Mouse (Mus musculus) lung, postnatal 36 days (tissue): ENCODE data around the gene Fbn1.

Experiments
- DNase-seq: peaks from one replicate; pipeline ENCODE4 v3.0.0; 2022; ENCODE audit warnings: mixed read lengths

Fbn1 gene

DNA sequence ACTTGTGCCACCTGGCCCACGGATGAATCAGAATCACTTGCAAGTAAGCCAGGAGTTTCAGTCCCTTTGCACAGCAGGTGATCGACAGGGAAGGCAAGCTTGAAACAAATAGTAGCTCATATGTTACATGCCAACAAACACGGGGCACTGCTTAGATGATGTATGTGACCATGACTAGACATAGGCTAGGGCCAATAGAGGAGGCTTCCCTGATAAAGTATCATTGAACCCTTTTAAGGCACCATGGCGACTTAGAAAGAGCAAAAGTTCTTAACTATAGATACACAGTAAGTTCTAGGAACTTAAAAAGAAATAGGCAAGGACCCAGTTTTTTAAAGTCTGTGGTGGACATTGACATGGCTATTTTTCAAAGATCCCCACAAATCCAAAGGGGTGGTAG is at the start of gene Fbn1:
Gene Fbn1, minus strand, starts transcription at position 101 of the 400 bp plus-strand sequence.
- no peak for DNase-seq

DNA sequence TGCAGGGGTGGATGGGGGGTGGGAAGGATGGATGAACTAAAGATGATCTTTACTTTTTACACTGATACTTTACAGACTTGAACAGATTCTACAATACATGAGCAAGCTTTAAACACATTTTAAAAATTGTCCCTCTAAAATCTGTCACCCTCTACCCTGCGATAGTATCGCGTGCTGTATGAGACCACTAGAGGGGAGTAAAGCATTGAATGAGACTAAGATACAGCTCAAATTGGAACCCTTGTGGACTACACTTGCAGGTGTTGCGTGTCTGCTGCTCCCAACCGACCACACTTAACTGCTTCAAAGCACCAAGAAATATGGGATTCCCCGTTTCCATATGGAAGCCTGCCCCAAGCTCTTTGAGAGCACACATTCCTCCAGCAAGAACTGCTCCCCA is 48.0 kb upstream of the Fbn1 start:
- no peak for DNase-seq

DNA sequence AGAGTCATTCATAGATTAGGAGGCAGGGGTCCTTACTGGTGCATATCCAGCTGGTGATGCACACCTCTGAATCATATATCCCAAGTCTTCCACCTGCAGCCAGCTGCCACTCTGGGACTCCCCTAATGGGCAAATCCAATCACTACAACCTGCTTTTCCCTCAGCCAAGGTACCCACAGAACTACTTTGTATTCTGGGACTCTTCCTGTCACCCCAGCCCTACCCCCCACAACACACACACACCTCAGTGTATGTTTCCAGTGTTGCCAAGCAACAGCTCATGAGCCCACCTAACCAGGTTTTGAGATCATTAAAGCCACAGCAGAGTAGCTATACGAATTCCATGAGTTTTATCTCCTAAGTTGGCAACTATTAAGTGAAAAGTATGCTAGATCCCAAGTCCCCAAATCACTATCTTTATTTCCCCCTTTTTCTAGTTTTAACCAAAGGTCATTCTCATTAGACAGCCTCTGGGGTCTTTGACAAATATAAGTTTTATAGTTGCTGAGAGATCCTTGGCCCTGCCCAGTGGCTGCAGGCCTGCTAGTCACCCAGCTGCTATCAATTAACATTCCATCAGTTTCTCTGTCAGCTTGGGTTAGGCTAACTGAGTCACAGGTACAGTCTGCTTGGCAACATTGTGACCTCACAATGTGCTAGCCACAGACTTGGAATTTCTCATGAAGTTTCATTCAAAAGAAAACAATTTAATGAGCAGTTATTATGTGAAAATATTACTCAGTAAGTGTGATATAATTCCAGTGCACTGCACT is 41.2 kb upstream of the Fbn1 start:
- DNase-seq, result no peak

DNA sequence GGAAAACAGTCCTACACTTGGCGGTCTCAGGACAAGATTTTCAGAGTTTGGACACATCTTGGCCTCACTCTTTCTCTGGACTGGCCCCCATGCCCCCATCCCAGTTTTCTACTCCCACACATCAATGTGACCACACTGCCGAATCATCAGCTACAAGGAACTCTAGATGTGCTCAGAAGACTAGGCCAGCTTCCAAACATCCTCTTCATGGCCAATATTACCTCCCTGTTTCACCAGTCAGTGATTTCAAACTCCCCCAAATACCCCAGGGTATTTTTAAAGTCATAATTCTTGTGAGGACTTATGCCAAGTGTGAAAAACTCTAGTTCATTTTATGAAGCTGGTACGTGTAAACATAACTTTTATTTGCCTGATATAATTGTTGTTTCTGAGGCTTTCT is 37.2 kb upstream of the Fbn1 start:
- no peak for DNase-seq

DNA sequence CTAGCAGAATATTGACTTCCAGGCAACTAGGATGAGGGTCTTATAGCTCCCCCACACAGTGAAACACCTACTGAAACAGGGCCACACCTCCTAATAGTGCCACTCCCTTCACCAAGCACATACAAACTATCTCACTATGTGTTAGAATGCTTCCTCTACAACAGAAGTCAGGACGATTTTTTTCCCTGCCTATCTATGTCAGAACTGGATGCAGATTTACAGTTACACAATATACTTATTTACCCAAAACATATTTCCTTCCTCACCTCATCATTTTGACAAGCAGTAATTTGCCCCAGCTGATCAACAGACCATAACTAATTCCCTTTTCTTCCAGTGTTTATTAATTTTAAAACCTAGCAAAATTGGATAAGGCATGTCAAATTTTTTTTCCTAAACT is 35.9 kb upstream of the Fbn1 start:
- no peak for DNase-seq

DNA sequence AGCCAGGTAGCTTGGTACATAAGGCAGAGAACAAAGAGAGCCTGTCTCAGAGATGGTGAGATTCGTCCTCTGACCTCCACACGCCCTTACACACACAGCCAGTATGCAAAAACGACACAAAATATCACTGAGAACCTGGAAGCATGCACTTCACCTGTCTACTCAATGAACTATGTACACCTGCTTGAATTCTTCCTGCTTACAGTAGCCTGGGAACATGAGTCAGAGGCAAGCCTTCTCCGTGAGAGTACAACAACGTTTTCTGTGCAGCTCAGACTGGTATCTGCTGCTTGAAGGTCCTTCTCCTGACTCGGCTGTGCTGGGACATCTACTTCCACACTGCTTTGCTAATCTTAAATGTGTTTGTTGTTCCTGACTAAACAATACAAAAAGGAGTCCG is 33.7 kb upstream of the Fbn1 start:
- DNase-seq, result no peak

DNA sequence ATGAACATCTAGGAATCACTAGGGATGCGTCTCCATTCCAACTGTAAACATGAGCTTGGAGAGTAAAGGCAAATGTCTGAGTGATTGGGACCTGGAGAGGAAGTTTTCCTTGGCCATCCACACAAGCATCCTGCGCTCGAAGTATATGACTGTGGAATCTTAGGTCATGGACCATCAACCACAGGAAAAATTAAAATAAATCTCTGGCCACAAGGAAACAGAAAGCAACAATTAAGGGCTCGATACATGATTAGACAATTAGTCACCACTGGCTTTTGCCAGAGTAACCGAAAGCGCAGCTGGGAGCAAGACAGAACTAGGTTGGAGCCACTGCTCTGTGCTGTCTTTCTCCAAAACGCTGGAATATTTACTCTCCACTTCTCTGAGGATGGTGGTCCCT is 32.8 kb upstream of the Fbn1 start:
- DNase-seq, result no peak

DNA sequence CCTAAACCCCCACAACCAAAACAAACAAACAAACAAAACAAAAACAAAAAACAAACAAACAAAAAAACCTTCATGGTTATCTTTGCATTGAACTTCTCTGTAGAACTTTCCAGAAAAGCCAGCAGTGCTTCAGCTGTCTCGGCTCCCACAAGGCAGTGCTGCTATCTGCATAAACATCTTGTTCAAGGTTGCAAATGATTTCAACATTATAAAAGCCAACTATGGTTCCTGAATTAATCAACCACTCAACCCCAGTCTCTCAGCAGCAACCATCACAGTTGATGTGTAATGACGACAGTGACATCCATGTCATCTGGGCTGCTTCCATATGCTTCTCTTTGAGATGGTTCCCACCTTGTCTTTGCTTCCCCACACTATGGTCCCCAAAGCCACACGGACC is 31.8 kb upstream of the Fbn1 start:
- no peak for DNase-seq

DNA sequence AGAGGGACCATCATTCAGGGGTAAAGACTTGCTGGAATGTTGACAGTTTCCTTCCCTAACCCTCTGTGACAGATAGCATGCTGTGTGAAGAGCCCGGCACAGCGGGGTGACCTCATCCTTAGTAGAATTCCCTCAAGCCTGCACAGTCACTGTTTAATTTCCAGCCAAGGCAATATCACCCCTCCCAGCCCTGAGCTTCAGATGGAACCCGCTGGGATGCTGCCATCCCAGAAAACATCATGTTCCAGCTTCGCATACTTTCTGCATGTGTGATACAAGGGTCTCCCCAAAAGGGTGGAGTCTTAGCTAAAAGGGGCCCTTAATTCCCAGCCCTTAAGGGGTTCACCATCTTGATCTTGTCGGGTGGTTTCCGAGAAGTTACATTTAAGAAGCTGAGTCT is 22.9 kb upstream of the Fbn1 start:
- DNase-seq, result peak; percentile 18

DNA sequence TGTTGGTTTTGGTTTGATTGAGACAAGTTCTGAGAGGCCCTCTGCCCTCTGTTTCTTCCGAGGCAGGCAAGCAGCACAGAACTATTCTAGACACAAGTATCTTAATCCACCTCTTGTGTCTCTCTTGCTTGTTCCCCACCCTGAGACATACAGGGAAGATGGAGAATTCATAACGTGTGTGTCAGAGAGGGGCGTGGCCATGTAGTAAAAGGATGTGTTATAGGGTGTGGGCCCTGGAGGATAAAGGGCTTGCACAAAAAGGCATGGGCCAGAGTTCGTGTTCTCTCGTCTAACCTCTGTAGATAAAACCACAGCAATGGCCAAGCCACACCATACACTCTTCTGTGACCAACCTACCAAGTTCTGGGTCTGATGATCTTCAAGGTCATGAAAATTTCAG is 18.8 kb upstream of the Fbn1 start:
- DNase-seq, result no peak

DNA sequence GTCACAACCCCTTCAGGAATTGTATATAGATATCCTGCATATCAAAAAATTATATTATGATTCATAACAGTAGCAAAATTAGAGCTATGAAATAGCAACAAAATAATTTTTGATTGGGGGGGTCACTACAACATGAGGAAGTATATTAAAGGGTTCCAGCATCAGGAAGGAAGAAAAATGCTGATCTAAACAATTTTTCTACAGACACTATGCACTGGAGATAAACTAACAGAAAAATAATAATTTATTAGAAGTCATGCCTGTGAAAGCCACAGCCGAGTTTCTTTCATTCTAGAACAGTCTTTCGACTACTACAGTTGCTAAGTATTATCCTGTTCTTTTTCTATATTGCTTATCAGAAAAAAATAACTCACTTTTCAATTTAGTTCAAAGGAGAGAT is 17.7 kb upstream of the Fbn1 start:
- no peak for DNase-seq

DNA sequence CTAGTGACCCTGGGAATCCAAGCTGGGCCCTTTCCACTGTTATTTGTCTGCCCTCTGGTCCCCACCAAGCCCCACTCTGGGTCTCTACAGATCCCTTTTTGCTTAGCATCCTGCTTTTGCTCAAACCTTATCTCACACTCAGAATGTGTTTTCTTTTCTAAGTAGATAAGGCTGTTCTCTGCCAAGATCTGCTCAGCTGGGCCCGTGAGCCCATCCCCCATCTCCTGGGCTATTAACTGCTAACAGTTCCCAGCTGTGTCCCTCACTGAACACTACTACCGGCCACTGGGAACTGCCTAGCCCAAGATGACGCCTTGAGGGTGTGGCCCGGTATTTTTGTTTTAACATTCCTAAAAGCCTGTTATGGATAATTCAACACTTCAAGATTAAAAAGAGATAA is 8.8 kb upstream of the Fbn1 start:
- DNase-seq, result peak; percentile 61

DNA sequence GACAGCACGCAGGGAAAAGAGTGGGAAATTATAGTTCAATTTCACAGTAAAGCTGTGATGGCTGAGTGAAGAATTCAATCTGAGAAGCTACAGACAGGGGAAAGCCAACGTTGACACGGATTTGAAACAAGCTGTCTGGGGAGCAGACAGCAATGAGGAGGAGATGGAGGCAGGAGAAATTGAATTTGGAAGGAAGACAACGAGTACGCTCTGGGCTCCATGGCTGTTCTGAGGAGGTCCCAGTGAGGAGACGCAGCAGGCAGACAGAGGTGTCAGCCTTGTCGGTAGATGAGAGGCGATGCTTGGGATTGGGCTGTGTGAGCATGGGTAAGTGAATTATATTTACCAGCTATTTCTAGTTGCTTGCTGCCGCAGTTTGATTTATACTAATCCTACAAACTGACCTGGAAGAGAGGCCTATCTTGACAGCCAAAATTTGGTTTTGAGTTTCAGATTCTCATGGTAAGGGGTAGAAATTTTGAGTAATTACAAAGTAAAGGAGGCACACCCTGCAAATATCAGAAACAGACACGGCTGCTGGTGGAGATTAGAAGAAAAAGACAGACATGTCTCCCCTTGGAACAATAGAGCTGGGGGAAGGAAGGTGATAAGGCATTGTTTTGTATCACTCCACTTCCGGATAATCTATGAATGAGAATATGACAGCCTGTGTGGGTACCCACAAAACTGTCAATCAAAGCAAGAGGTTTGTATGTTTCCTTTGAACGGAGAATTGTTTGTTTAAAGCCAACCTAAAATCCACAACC is 7.7 kb upstream of the Fbn1 start:
- DNase-seq, result no peak

DNA sequence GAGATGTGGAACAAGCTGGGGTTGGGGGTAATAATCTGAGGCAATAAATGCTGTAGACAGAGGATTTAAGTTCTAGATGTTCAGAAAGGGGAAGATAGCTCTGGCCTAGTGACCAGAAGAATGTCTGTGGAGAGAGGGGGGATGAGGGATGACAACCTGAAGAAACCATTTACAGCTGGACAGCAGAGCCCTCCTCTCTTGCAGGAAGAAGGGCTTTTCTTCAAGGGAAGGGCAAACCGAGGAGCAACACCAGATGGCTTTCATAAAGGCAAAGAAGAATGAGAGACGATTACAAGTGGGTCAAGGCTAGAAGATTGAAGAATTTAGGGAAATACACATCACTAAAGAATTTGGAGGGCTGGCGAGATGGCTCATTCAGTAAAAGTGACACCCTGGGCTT is 6.6 kb upstream of the Fbn1 start:
- DNase-seq, result no peak

DNA sequence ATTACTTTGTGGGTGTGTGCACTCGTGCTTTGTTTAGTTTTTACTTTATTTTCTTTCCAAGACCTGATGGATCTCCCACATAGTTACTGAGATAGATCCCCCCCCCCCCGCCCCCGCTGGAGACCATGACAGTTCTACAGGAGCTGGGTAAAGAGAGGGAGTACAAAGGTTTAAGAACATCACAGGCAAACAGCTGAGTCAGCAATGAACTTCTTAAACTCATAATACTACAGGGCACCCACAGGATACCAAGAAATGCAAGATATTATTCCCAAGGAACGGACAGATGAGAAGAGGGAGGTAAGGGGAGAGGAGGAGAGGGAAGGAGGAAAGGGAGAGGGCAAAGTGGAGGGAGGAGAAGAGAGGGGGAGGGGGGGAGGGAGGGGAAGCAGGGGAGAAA is 4.8 kb upstream of the Fbn1 start:
- no peak for DNase-seq

DNA sequence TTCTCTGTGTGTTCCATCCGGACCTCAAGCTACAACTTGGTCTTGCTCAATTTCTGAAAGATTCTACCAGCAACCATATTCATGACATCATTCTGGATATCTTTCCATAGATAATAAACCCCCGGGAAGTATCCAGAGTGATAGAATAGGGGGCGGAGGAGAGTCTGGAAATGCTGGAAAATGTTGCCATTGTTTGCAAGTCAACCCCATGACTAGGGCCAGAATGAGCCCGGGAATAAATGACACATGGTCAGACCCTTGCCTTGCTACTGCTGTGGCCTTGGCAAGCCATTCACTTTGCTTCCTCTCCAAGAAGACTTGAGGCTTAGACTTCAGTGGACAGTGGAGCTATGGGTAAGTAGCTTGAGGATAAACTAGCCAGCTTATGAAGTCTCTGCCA is 4.1 kb upstream of the Fbn1 start:
- no peak for DNase-seq

DNA sequence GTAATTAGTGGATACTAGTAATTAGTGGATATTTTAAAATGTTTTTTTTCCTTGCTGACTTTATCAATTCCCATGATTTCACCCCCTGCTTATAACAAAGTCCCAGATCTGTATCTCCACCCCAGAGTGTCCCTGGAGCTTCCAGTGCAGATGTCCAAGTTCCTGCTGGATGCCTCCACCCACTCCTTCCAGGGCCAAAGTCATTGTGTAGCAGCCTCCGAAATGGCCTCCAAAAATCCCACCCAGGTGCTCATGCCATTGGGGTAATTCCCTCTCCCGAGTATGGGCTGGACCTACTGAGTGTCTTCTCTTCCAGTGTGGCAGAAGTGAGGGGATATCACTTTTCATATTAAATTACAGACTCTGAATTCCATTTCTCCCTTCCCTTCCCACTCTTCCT is 3.0 kb upstream of the Fbn1 start:
- no peak for DNase-seq

DNA sequence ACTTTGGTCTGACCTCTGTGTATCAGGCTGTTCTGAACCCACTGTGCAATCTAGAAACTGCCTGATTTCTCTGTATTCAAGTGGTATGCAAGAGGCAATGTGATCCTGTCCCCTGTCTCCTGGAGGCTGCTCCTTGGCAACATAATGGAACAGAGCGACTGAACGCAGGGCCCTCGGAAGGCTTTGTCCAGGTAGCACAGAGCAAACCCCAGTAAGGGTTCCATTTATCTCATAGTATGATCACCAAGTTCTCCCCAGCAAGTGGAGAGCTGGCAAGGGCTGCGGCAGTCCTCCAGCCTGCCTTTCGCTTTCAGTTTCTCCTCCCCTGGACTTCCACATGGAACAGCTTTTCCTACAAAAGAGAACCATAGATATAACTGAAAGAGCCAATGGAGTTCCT is 588 bp upstream of the Fbn1 start:
- no peak for DNase-seq

DNA sequence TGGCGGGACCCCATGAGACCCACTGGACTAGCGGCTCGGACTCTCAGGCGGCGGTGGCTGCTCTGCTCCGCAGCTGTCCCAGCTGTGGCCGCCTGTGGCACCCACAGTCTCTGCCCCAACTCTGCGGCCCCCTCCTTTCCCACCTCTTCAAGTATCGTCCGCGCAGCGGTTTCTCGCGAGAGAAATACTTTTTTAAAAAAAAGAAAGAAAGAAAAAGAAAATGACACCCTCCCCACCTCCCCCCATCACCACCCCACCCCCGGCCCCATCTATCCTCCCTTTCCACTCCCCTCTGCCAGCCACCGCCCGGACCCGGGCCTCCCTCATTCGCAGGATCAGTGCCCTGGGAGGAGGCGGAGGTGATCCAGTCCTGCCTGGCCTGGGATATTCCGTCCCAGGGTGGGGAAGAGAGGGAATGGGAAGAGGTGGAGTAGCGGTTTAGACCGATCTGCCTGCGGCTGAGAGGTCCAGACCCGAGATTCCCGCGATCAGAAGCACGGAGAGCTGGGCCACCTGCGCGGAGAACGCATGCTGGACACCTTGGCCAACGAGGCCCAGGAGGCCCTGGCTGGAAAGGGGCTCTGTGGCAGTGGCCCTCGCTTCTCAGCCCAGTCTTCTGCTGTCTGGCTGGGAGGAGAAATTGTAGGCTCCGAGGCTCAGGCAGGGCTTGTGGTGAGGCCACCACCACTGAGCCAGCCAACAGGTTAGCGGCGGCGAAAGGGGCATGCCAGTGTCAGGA is 1.3 kb downstream of the Fbn1 start:
- DNase-seq, result peak; percentile 66

DNA sequence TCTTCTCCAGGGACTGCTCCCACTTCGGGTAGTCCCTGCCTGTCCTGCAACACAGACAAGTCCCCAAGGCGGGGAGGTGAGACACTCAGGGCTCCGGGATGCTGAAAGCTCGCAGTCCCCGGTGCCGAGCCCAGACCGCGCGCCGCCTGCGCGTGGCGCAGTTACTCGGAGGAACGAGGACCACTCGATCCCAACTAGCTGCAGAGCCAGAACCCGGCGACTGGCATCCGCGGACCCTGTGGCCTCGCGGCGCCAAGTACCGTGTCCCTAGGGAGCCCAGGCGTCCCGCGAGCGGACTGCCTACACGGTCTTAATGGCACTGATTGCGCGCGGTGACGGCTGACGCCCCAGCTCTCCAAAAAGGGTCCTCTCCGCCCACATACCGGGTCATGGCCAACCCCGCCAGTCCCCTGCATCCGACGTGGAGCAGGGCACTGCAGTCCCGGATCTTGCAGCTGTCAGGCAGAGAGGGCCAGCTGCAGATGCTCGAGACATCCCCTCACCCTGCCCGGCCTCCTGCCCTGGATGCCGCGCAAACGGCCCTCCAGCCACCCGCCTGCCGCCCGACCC is 2.0 kb downstream of the Fbn1 start:
- peak; percentile 48 for DNase-seq

DNA sequence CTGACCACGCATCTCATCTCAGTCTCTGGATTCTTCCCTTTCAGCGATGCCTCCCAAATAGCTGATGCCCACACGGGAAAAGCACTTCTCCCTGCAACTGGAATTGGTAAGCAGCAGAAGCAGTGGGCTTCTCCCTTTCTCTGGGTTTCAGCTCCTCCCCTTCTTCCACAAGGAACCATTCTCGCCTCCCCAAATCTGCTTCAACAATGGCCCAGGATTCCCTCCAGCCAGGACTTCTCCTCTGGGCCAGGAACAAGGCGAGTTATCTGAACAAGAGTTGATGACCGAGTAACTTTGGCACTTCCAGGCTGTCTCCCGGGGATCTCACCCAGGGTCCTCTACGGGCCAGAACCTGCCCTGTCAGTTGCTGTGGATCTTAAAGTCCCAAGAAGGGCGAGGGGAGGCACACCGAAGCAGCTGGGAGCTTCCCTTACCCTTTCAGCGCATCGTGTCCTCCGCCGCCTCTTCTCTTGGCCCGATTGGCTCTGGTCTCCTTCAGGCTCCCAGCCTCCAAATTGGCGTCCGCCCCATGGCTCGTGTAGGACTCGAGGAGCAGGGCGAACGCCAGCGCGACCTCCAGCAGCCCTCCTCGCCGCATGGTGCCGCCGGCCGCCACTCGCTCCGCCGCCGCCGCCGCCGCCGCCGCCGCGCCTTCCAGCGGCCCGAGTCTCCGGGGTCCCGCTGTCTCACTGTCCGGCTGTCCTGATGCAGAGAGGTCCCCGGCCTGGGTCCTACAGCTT is 2.6 kb downstream of the Fbn1 start, which contains the start of gene Gm9913:
Gene Gm9913, plus strand, starts transcription at position 84 of the 740 bp plus-strand sequence.
- DNase-seq, result peak; percentile 54

DNA sequence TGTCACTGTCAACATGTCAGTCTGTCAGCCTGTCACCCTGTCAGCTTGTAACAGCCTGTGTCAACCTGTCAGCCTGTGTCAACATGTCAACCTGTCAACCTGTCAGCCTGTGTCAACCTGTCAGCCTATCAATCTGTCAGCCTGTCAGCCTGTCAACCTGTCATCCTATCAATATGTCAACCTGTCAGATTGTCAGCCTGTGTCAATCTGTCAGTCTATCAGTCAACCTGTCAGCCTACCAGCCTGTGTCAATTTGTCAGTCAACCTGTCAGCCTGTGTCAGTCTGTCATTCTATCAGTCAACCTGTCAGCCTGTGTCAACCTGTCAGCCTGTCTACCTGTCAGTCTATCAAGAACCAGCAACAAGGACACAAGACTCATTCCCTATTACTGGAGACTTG is 6.3 kb downstream of the Fbn1 start:
- DNase-seq, result no peak

DNA sequence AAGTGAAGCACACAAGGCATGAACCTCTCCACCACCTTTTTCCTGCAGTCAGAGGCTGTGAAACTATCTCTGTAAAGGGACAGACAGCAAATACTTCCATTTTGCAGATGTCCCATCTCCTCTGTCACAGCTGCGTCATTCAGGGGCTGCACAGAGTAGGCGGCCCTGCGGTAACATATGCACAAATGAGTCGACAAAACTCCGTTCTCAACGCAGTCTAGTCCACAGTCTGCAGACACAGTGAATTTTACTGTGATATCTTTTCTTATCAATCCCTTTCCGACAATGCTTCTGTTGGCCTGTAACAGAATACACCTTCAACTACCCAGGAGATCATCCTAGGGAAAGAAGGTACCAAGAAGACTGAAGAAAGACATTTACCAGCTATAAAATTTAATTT is 9.6 kb downstream of the Fbn1 start:
- DNase-seq, result no peak
